Mouse (Mus musculus): ENCODE measurements around the gene Wdr76. TPM values are rescaled to one million over a fixed set of nuclear protein-coding genes. Genes with fewer than 3 reads are reported as not detected.
"Not testable (repeated sequence)": the region's sequence is repeated elsewhere in the genome, so short reads cannot be mapped to it uniquely, and the experiment has no call there.

The Wdr76 gene
- polyA plus RNA-seq, 1 experiment from 2014 or later: 12.6 TPM

- H3K4me2 ChIP-seq (replicated peaks; ENCODE audit: low read depth, low read length); H3K4me3 ChIP-seq (ENCODE audit: low read depth, low read length); H3K36me3 ChIP-seq (ENCODE audit: control insufficient read depth, insufficient read depth, low read length); DNase-seq (ENCODE audit: low spot score); ATAC-seq (ENCODE audit: low FRiP score); H3K27me3 ChIP-seq (ENCODE audit: control insufficient read depth, insufficient read depth, low read length); H3K27ac ChIP-seq (ENCODE audit: low read depth, low read length); H3K4me1 ChIP-seq (replicated peaks; ENCODE audit: control insufficient read depth, insufficient read depth, low read length); H3K9me3 ChIP-seq (ENCODE audit: control insufficient read depth, low read length); H3K9ac ChIP-seq (ENCODE audit: low read depth, low read length): not testable (repeated sequence)
- WGBS: 92% methylated on average over 4 of the region's 5 CpGs
Observed at GRCm38 (mm10) chr2:121512991-121513765, 6.7 kb downstream of the Wdr76 start.

GRCm38 (mm10) chr2:121514211-121514610 is 7.7 kb downstream of the Wdr76 start:
- H3K9ac ChIP-seq (ENCODE audit: low read depth, low read length): no peak overlapping the region
- DNase-seq (ENCODE audit: low spot score) (no peak), ATAC-seq (ENCODE audit: low FRiP score) (no peak)
- no peak overlapping the region for H3K27ac ChIP-seq (ENCODE audit: low read depth, low read length)
- no peaks in the 10 kb centered on the region for H3K36me3 ChIP-seq (ENCODE audit: control insufficient read depth, insufficient read depth, low read length)
- no peaks in the 10 kb centered on the region for H3K4me1 ChIP-seq (replicated peaks; ENCODE audit: control insufficient read depth, insufficient read depth, low read length)
- H3K4me3 ChIP-seq (ENCODE audit: low read depth, low read length): no peak overlapping the region
- no peaks in the 10 kb centered on the region for H3K27me3 ChIP-seq (ENCODE audit: control insufficient read depth, insufficient read depth, low read length)
- no peak overlapping the region for H3K4me2 ChIP-seq (replicated peaks; ENCODE audit: low read depth, low read length)
- H3K9me3 ChIP-seq (ENCODE audit: control insufficient read depth, low read length): no peaks in the 10 kb centered on the region
- 96% methylated on average over 4 of the region's 4 CpGs for WGBS

- Histone ChIP-seq H3K9ac (ENCODE audit: low read depth, low read length) (no peak overlapping the region), H3K27me3 (ENCODE audit: control insufficient read depth, insufficient read depth, low read length) (no peaks in the 10 kb centered on the region), H3K27ac (ENCODE audit: low read depth, low read length) (no peak overlapping the region), H3K36me3 (ENCODE audit: control insufficient read depth, insufficient read depth, low read length) (no peaks in the 10 kb centered on the region), H3K4me3 (ENCODE audit: low read depth, low read length) (no peak overlapping the region), H3K9me3 (ENCODE audit: control insufficient read depth, low read length) (no peaks in the 10 kb centered on the region), H3K4me1 (replicated peaks; ENCODE audit: control insufficient read depth, insufficient read depth, low read length) (no peaks in the 10 kb centered on the region), H3K4me2 (replicated peaks; ENCODE audit: low read depth, low read length) (no peak overlapping the region)
- DNase-seq (ENCODE audit: low spot score) (no peak), ATAC-seq (ENCODE audit: low FRiP score) (no peak)
- WGBS: 90% methylated on average over 5 of the region's 5 CpGs
Observed at GRCm38 (mm10) chr2:121518106-121518505, 11.6 kb downstream of the Wdr76 start.

- not testable (repeated sequence) for H3K36me3 ChIP-seq (ENCODE audit: control insufficient read depth, insufficient read depth, low read length); H3K9me3 ChIP-seq (ENCODE audit: control insufficient read depth, low read length); H3K27ac ChIP-seq (ENCODE audit: low read depth, low read length); ATAC-seq (ENCODE audit: low FRiP score); H3K4me2 ChIP-seq (replicated peaks; ENCODE audit: low read depth, low read length); H3K4me1 ChIP-seq (replicated peaks; ENCODE audit: control insufficient read depth, insufficient read depth, low read length); H3K4me3 ChIP-seq (ENCODE audit: low read depth, low read length); DNase-seq (ENCODE audit: low spot score); H3K9ac ChIP-seq (ENCODE audit: low read depth, low read length); H3K27me3 ChIP-seq (ENCODE audit: control insufficient read depth, insufficient read depth, low read length)
- WGBS: 94% methylated on average over 4 of the region's 4 CpGs
Observed at GRCm38 (mm10) chr2:121518711-121519110, 12.2 kb downstream of the Wdr76 start.

- Histone ChIP-seq H3K4me3 (ENCODE audit: low read depth, low read length) (no peak overlapping the region), H3K4me2 (replicated peaks; ENCODE audit: low read depth, low read length) (no peak overlapping the region), H3K4me1 (replicated peaks; ENCODE audit: control insufficient read depth, insufficient read depth, low read length) (no peaks in the 10 kb centered on the region), H3K27me3 (ENCODE audit: control insufficient read depth, insufficient read depth, low read length) (no peaks in the 10 kb centered on the region), H3K9me3 (ENCODE audit: control insufficient read depth, low read length) (no peaks in the 10 kb centered on the region), H3K9ac (ENCODE audit: low read depth, low read length) (no peak overlapping the region), H3K27ac (ENCODE audit: low read depth, low read length) (no peak overlapping the region), H3K36me3 (ENCODE audit: control insufficient read depth, insufficient read depth, low read length) (no peaks in the 10 kb centered on the region)
- 91% methylated on average over 2 of the region's 2 CpGs for WGBS
- ATAC-seq (ENCODE audit: low FRiP score): no peak
- DNase-seq (ENCODE audit: low spot score): no peak
Observed at GRCm38 (mm10) chr2:121522006-121522405, 15.5 kb downstream of the Wdr76 start.

GRCm38 (mm10) chr2:121522830-121523229 is 16.3 kb downstream of the Wdr76 start:
- not testable (repeated sequence) for H3K4me1 ChIP-seq (replicated peaks; ENCODE audit: control insufficient read depth, insufficient read depth, low read length); DNase-seq (ENCODE audit: low spot score); H3K27me3 ChIP-seq (ENCODE audit: control insufficient read depth, insufficient read depth, low read length); ATAC-seq (ENCODE audit: low FRiP score); H3K4me2 ChIP-seq (replicated peaks; ENCODE audit: low read depth, low read length); H3K9me3 ChIP-seq (ENCODE audit: control insufficient read depth, low read length); H3K27ac ChIP-seq (ENCODE audit: low read depth, low read length); H3K4me3 ChIP-seq (ENCODE audit: low read depth, low read length); H3K36me3 ChIP-seq (ENCODE audit: control insufficient read depth, insufficient read depth, low read length); H3K9ac ChIP-seq (ENCODE audit: low read depth, low read length)
- 92% methylated on average over 3 of the region's 3 CpGs for WGBS

- Histone ChIP-seq H3K27me3 (ENCODE audit: control insufficient read depth, insufficient read depth, low read length) (no peaks in the 10 kb centered on the region), H3K9me3 (ENCODE audit: control insufficient read depth, low read length) (no peaks in the 10 kb centered on the region), H3K4me2 (replicated peaks; ENCODE audit: low read depth, low read length) (no peak overlapping the region), H3K4me3 (ENCODE audit: low read depth, low read length) (no peak overlapping the region), H3K9ac (ENCODE audit: low read depth, low read length) (no peak overlapping the region), H3K36me3 (ENCODE audit: control insufficient read depth, insufficient read depth, low read length) (no peaks in the 10 kb centered on the region), H3K4me1 (replicated peaks; ENCODE audit: control insufficient read depth, insufficient read depth, low read length) (no peaks in the 10 kb centered on the region), H3K27ac (ENCODE audit: low read depth, low read length) (no peak overlapping the region)
- ATAC-seq (ENCODE audit: low FRiP score) (no peak), DNase-seq (ENCODE audit: low spot score) (no peak)
- 94% methylated on average over 2 of the region's 2 CpGs for WGBS
Observed at GRCm38 (mm10) chr2:121525056-121525455, 18.5 kb downstream of the Wdr76 start.

- no peak overlapping the region for H3K4me3 ChIP-seq (ENCODE audit: low read depth, low read length)
- H3K36me3 ChIP-seq (ENCODE audit: control insufficient read depth, insufficient read depth, low read length): peaks cover 2% of the 10 kb centered on the region; the same call in 1 of the 2 replicates
- no peak overlapping the region for H3K4me2 ChIP-seq (replicated peaks; ENCODE audit: low read depth, low read length)
- no peaks in the 10 kb centered on the region for H3K4me1 ChIP-seq (replicated peaks; ENCODE audit: control insufficient read depth, insufficient read depth, low read length)
- H3K9me3 ChIP-seq (ENCODE audit: control insufficient read depth, low read length): no peaks in the 10 kb centered on the region
- H3K27me3 ChIP-seq (ENCODE audit: control insufficient read depth, insufficient read depth, low read length): no peaks in the 10 kb centered on the region
- ATAC-seq (ENCODE audit: low FRiP score): no peak
- no peak overlapping the region for H3K27ac ChIP-seq (ENCODE audit: low read depth, low read length)
- DNase-seq (ENCODE audit: low spot score): no peak
- WGBS: 88% methylated on average over 3 of the region's 3 CpGs
- H3K9ac ChIP-seq (ENCODE audit: low read depth, low read length): no peak overlapping the region
Observed at GRCm38 (mm10) chr2:121544829-121545228, 38.3 kb downstream of the Wdr76 start.

GRCm38 (mm10) chr2:121549630-121550029 is 43.1 kb downstream of the Wdr76 start:
- H3K36me3 ChIP-seq (ENCODE audit: control insufficient read depth, insufficient read depth, low read length): no peaks in the 10 kb centered on the region
- H3K9me3 ChIP-seq (ENCODE audit: control insufficient read depth, low read length): no peaks in the 10 kb centered on the region
- no peaks in the 10 kb centered on the region for H3K4me1 ChIP-seq (replicated peaks; ENCODE audit: control insufficient read depth, insufficient read depth, low read length)
- no peak overlapping the region for H3K4me3 ChIP-seq (ENCODE audit: low read depth, low read length)
- ATAC-seq (ENCODE audit: low FRiP score) (no peak), DNase-seq (ENCODE audit: low spot score) (no peak)
- H3K4me2 ChIP-seq (replicated peaks; ENCODE audit: low read depth, low read length): no peak overlapping the region
- no peak overlapping the region for H3K9ac ChIP-seq (ENCODE audit: low read depth, low read length)
- WGBS: 92% methylated on average over 6 of the region's 6 CpGs
- no peaks in the 10 kb centered on the region for H3K27me3 ChIP-seq (ENCODE audit: control insufficient read depth, insufficient read depth, low read length)
- H3K27ac ChIP-seq (ENCODE audit: low read depth, low read length): no peak overlapping the region

All from hindbrain, embryonic 11.5 days (tissue).